Mouse (Mus musculus) forebrain, embryonic 13.5 days (tissue): ENCODE measurements at regions not wholly inside any gene's neighbourhood (a gene's known extent, or its start where the extent isn't known, plus 50 kb on each side); places are given as distances from the start of the nearest gene placed in this dataset.
A peak's percentile ranks its signal among the peaks of the same experiment; 100 is the strongest.

Source experiments
- ATAC-seq: fragments of 200-750 bp; cut with Nextera tagmentation; 2 replicates; pipeline ENCODE4 v1.8.0; 2017
- H3K27ac ChIP-seq: fragments of 300-500 bp; sonication (generic); 2 replicates; pipeline ENCODE4 v1.5.1; 2015; ENCODE audit warnings: inconsistent platforms, mild to moderate bottlenecking, moderate library complexity
- H3K27me3 ChIP-seq: fragments of 300-500 bp; sonication (generic); 2 replicates; pipeline ENCODE4 v1.6.1; 2015; ENCODE audit warnings: mild to moderate bottlenecking, inconsistent platforms
- H3K36me3 ChIP-seq: fragments of 300-500 bp; sonication (generic); 2 replicates; pipeline ENCODE4 v1.6.1; 2015; ENCODE audit warnings: mild to moderate bottlenecking, inconsistent platforms; ENCODE audit not compliant: poor library complexity, severe bottlenecking
- H3K4me1 ChIP-seq: fragments of 300-500 bp; sonication (generic); 2 replicates; pipeline ENCODE4 v1.6.1; 2015; ENCODE audit warnings: inconsistent platforms
- H3K4me2 ChIP-seq: fragments of 300-500 bp; sonication (generic); 2 replicates; pipeline ENCODE4 v1.6.1; 2015; ENCODE audit warnings: inconsistent platforms, mild to moderate bottlenecking, moderate library complexity
- H3K4me3 ChIP-seq: fragments of 300-500 bp; sonication (generic); 2 replicates; pipeline ENCODE4 v1.5.1; 2015; ENCODE audit warnings: mild to moderate bottlenecking, inconsistent platforms
- H3K9ac ChIP-seq: fragments of 300-500 bp; sonication (generic); 2 replicates; pipeline ENCODE4 v1.6.1; 2015; ENCODE audit warnings: mild to moderate bottlenecking, inconsistent platforms
- H3K9me3 ChIP-seq: fragments of 300-500 bp; sonication (generic); replicated peaks from 2 replicates; pipeline ENCODE4 v1.6.1; 2016; ENCODE audit warnings: inconsistent platforms
- WGBS: fragments of 180-500 bp; shearing (Covaris S2); methylation state at CpG from one replicate; pipeline ENCODE4 v1.1.7; 2015; 5-methylcytosine and 5-hydroxymethylcytosine counted together

DNA sequence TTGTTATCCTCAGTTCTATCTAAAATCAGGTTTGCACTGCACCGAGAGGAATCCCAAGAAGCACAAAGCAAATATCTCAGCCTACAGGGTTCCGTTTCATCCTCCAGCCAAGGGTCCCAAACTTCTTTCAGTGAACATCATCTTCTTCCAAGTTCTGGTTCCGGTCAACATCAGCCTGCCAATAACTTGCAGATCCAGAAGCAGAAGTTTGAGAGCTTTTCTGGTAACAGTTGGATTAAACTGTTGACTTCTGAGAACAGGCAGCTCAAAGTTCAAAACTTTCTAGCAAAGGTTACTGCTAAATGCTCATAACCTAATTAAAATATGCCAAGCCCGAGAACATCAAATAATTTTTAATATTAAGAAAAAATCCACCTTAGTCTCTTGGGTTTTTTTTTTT lies 237.0 kb upstream of the Gm37988 start:
- H3K27ac ChIP-seq: no peak overlapping the region
- no peaks in the 10 kb centered on the region for H3K4me1 ChIP-seq
- no peak overlapping the region for H3K9ac ChIP-seq
- WGBS: 88% methylated on average over 4 of the region's 4 CpGs
- H3K9me3 ChIP-seq: no peaks in the 10 kb centered on the region
- H3K4me3 ChIP-seq: no peak overlapping the region
- H3K36me3 ChIP-seq: no peaks in the 10 kb centered on the region
- H3K27me3 ChIP-seq: no peaks in the 10 kb centered on the region
- ATAC-seq: no peak
- H3K4me2 ChIP-seq: no peak overlapping the region

DNA sequence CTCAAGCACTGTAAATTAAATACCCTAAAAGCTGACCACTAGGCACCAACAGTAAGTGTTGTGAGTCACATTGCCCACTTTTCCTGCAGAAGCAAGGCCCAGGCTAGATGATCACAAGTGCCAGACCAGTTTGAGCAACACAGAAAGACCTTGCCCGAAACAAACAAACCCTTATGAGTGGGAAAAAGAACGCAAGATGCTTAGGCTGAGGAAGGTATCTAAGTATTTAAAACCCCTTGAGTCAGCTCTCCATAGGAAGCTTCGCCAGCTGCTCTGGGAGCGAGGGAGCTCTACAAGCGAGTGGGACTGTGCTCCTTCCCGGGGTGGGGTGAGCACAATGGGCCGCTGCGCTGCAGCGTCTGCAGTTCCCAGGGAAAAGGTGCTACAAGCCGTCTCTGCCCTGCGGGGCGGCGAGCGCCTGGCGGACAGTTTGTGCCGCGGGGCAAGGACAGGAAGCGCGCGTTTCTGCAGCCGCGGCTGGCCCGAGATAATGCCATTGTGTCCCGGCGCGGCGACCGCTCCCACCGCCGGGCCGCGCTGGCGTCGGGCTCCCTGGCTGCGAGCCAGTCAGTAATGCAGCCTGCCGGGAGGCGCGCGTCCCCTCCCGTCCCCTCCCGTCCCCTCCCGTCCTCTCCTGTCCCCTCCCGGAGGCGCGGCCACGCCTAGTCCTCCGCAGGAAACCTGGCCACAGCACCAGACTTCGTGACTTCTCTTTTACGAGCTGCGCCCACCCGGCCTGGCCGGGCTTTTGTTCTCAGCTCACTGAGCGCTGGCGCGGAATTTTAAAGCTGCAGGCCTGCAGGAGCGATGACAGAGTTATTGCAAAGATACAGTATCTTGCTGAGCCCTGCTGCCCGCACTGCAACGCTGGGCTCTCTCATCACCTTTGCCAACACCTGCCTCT lies 236.1 kb upstream of the Gm37988 start:
- Histone ChIP-seq H3K9ac (peak overlapping the region; percentile 83), H3K9me3 (no peaks in the 10 kb centered on the region), H3K4me1 (no peaks in the 10 kb centered on the region), H3K4me3 (peak overlapping the region; percentile 64), H3K27me3 (no peaks in the 10 kb centered on the region), H3K27ac (peak overlapping the region; percentile 85), H3K4me2 (peak overlapping the region; percentile 73), H3K36me3 (no peaks in the 10 kb centered on the region)
- ATAC-seq: peak; percentile 95
- WGBS: 0% methylated on average over 43 of the region's 58 CpGs

DNA sequence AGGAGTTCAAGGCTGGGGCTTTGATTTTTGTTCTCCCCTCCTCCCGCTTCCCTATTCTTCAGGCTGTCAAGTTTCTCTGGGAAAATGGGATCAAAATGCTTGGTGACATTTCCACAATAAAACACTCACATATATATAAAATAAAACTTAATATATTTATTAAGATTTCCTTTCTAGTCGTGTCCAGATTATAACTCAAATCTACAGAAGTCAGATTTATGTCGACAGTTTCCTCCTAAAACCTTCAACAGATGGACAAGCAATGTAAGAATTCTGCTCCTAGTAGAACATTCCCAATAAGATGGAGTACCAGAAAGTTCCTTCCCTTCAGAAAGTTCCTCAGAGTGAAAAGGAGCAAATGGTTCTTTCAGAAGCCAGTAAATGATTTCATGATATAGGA lies 235.4 kb upstream of the Gm37988 start:
- 0 out of 2 replicates have a peak overlapping the region, but pooled peaks have one; percentile 85 for H3K27ac ChIP-seq
- no peak for ATAC-seq
- H3K4me3 ChIP-seq: peak overlapping the region; percentile 64
- H3K4me1 ChIP-seq: no peaks in the 10 kb centered on the region
- no peaks in the 10 kb centered on the region for H3K36me3 ChIP-seq
- peak overlapping the region; percentile 73 for H3K4me2 ChIP-seq
- WGBS: 36% methylated on average over 3 of the region's 3 CpGs
- H3K27me3 ChIP-seq: no peaks in the 10 kb centered on the region
- H3K9ac ChIP-seq: peak overlapping the region; percentile 83
- no peaks in the 10 kb centered on the region for H3K9me3 ChIP-seq

DNA sequence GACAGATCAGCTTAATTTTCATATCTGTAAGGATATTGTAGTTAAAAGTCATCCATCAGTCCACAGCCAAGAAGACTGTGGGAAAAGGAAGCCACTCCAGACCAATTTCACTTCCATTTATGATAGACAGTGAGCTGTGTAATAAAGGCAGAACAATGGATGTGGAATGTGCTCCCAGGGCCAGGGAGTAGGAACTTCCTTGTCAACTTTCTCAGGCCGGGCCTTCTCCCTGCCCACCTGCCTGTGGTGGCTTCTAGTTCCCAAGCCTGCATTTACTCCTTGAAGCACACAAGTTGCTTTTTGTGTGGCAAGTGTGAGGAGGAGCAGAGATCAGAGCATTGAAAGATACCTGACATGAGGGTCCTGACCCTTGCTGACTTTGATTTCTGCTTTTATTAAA lies 233.6 kb upstream of the Gm37988 start:
- Histone ChIP-seq H3K36me3 (no peaks in the 10 kb centered on the region), H3K4me3 (no peak overlapping the region), H3K9ac (no peak overlapping the region), H3K27me3 (no peaks in the 10 kb centered on the region), H3K4me2 (no peak overlapping the region), H3K4me1 (no peaks in the 10 kb centered on the region), H3K27ac (no peak overlapping the region), H3K9me3 (no peaks in the 10 kb centered on the region)
- WGBS: 94% methylated on average over 1 of the region's 1 CpGs
- ATAC-seq: no peak

DNA sequence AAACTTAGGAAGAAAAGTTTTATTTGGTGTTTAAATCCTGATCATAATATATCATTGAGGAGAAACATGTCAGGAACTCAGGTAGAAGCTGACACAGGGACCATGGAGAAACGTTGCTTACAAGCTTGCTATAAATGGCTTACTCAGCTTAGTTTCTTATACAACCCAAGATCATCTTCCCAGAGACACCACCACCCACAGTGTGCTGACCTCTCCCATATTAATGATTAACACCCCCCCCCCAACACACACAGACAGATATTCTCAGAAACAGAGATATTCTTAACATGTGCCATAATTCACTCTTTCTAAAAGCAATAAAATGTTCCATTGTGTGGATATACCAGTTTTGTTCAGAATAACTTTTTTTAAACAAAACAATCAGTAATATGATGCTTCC lies 230.7 kb upstream of the Gm37988 start:
- Histone ChIP-seq H3K27ac (no peak overlapping the region), H3K27me3 (no peaks in the 10 kb centered on the region), H3K4me1 (no peaks in the 10 kb centered on the region), H3K4me3 (no peak overlapping the region), H3K9ac (no peak overlapping the region), H3K4me2 (no peak overlapping the region), H3K9me3 (no peaks in the 10 kb centered on the region), H3K36me3 (no peaks in the 10 kb centered on the region)
- no peak for ATAC-seq
- 82% methylated on average over 1 of the region's 1 CpGs for WGBS

DNA sequence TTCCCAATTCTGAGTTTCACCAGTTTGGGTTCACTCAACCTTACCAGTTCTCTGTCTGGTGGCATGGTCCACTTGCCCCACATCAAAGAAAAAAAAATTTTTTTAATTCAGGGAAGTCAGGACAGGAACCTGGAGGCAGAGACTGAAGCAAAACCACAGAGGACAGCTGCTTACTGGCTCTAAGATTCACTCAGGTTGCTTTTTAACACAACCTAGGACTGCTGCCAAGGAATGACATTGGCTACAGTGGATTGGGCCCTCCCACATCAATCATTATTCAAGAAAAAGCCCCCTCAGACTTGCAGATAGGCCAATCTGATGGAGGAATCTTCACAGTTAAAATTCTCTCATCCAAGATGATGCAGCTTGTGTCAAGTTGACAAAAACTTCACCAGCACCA lies 225.2 kb upstream of the Gm37988 start:
- no peaks in the 10 kb centered on the region for H3K36me3 ChIP-seq
- H3K4me1 ChIP-seq: no peaks in the 10 kb centered on the region
- H3K9me3 ChIP-seq: no peaks in the 10 kb centered on the region
- no peaks in the 10 kb centered on the region for H3K27me3 ChIP-seq
- H3K4me3 ChIP-seq: no peak overlapping the region
- H3K27ac ChIP-seq: no peak overlapping the region
- no peak overlapping the region for H3K9ac ChIP-seq
- no peak overlapping the region for H3K4me2 ChIP-seq
- ATAC-seq: no peak

DNA sequence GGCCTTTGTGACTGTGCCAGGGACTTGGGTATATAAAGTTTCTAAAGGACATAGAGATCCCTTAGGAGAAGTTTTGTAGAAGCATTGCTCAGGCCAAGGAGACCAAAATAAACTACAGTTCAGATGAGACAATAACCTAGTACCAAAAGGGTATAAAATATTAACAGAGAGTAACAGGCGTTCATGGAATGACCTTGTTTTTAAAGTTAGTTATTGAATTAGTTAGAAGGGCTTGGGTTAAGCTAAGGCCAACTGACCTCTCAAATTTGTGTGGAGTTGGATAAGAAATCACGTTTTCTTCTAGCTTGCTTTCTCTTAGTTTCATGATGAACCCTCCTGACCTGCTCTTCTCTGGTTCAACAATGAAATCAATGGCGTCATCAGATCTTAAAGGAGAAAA lies 209.8 kb upstream of the Gm37988 start:
- Histone ChIP-seq H3K9me3 (no peaks in the 10 kb centered on the region), H3K27ac (no peak overlapping the region), H3K4me1 (no peaks in the 10 kb centered on the region), H3K36me3 (no peaks in the 10 kb centered on the region), H3K9ac (no peak overlapping the region), H3K4me2 (no peak overlapping the region), H3K4me3 (no peak overlapping the region), H3K27me3 (no peaks in the 10 kb centered on the region)
- ATAC-seq: no peak
- WGBS: 84% methylated on average over 3 of the region's 3 CpGs

DNA sequence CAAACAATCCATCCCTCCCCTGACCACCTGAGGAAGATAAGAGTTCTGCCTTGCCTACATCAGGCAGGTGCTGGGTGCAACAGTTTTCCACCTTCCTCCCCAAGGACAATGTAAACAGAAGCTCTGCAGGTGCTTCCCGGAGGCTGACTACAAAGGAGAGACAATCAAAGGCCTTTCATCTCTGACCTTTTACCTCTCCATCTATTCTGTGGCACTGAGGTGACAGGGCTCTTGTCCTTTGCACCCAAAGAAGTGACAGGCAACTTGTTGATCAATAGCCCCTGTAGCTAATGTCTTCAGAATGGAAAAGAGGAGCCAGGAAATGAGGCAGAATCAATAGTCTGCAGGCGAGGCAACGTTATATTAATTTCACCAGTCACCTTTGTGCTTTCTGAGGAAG lies 209.3 kb upstream of the Gm37988 start:
- Histone ChIP-seq H3K9me3 (no peaks in the 10 kb centered on the region), H3K4me2 (no peak overlapping the region), H3K27ac (no peak overlapping the region), H3K36me3 (no peaks in the 10 kb centered on the region), H3K27me3 (no peaks in the 10 kb centered on the region), H3K4me3 (no peak overlapping the region), H3K4me1 (no peaks in the 10 kb centered on the region), H3K9ac (no peak overlapping the region)
- 59% methylated on average over 3 of the region's 3 CpGs for WGBS
- no peak for ATAC-seq

DNA sequence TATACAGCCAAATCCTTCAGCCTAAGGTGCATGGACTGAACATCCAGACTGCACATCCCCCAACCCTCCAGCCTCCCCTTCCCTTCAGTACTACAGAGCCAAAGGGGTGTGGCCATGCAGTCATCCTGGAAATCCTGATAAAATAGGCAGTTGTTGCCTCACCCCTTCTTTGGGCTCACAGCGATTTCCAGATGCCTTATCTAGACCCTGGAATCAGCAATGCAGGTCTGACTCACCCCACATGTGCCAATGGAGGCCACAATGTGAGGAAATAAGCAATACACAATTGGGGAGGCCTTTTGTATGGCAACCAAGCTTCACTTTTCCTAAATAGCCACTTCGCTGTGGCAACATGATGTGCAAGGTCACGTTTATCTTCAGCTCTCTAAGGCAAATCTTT lies 205.3 kb upstream of the Gm37988 start:
- H3K4me2 ChIP-seq: no peak overlapping the region
- H3K36me3 ChIP-seq: no peaks in the 10 kb centered on the region
- H3K27ac ChIP-seq: no peak overlapping the region
- ATAC-seq: no peak
- no peak overlapping the region for H3K4me3 ChIP-seq
- 83% methylated on average over 3 of the region's 3 CpGs for WGBS
- no peaks in the 10 kb centered on the region for H3K9me3 ChIP-seq
- H3K27me3 ChIP-seq: no peaks in the 10 kb centered on the region
- no peaks in the 10 kb centered on the region for H3K4me1 ChIP-seq
- H3K9ac ChIP-seq: no peak overlapping the region

DNA sequence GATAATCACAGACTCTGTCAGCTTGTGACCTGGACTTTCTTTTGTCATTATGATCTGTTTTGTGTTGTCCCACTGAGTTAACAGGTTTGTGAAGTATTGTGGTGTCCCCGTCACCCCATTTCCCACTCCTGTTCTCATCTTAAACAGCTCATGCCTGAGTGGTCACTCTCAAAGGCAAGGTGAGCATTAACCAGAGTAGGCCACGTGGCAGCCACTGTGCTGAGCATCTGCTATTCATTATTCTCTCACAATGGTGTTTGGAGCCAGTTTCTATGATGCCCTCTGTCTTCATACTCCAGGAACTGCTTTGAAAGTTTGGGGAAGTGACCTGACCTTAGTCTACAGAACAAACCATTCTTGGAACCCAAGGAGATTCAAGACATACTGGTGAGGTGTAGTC lies 198.9 kb upstream of the Gm37988 start:
- H3K4me2 ChIP-seq: no peak overlapping the region
- ATAC-seq: no peak
- H3K9ac ChIP-seq: no peak overlapping the region
- H3K27me3 ChIP-seq: no peaks in the 10 kb centered on the region
- no peaks in the 10 kb centered on the region for H3K9me3 ChIP-seq
- no peak overlapping the region for H3K27ac ChIP-seq
- no peaks in the 10 kb centered on the region for H3K4me1 ChIP-seq
- no peak overlapping the region for H3K4me3 ChIP-seq
- WGBS: 29% methylated on average over 2 of the region's 2 CpGs
- H3K36me3 ChIP-seq: no peaks in the 10 kb centered on the region

DNA sequence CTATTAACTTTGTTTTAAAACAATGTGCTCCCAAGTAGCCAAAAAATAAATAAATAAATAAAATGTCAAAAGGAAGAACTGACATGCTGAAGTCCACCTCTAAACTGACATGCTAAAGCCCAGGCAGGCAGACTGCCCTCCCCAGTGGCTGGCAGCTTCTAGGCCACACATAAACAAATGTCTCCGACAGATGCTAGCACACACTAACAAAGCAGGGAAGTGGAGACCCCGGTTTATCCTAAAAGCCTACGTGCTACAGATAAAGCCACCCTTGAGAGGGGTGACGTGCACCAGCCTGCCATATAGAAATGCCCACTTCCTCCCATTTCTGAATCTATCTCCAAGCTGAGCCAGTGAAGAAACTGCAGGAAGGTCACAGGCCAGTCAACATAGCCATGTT lies 194.4 kb upstream of the Gm37988 start:
- WGBS: 82% methylated on average over 4 of the region's 4 CpGs
- Histone ChIP-seq H3K27ac (no peak overlapping the region), H3K9ac (no peak overlapping the region)

DNA sequence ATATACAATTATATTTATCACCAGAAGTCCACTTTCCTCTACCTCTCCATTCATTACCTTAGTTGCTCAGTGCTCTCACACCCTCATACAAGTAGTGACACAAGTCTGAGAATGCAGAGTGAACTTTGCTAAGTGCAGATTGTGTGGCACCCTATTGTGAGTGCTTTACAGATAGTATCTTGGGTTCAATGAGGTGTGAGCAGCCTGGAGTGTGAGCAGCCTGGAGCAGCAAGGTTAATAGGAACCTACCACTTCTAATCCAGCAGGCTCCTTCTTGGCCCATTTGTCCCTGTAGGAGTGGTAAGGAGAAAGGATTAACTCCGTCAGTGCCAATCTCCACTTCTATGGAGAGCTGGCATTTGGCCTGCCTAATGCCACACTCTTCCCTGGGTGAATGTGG lies 192.4 kb upstream of the Gm37988 start:
- no peaks in the 10 kb centered on the region for H3K27me3 ChIP-seq
- H3K36me3 ChIP-seq: no peaks in the 10 kb centered on the region
- WGBS: 90% methylated on average over 1 of the region's 1 CpGs
- no peaks in the 10 kb centered on the region for H3K4me1 ChIP-seq
- H3K4me2 ChIP-seq: no peak overlapping the region
- no peak for ATAC-seq
- no peak overlapping the region for H3K4me3 ChIP-seq
- H3K9me3 ChIP-seq: no peaks in the 10 kb centered on the region
- no peak overlapping the region for H3K9ac ChIP-seq
- no peak overlapping the region for H3K27ac ChIP-seq

More for the DNA sequence above, 194.4 kb upstream of the Gm37988 start:
- H3K27me3 ChIP-seq: no peaks in the 10 kb centered on the region
- no peaks in the 10 kb centered on the region for H3K4me1 ChIP-seq
- H3K36me3 ChIP-seq: no peaks in the 10 kb centered on the region
- H3K4me2 ChIP-seq: no peak overlapping the region
- H3K9me3 ChIP-seq: no peaks in the 10 kb centered on the region
- no peak for ATAC-seq
- no peak overlapping the region for H3K4me3 ChIP-seq

DNA sequence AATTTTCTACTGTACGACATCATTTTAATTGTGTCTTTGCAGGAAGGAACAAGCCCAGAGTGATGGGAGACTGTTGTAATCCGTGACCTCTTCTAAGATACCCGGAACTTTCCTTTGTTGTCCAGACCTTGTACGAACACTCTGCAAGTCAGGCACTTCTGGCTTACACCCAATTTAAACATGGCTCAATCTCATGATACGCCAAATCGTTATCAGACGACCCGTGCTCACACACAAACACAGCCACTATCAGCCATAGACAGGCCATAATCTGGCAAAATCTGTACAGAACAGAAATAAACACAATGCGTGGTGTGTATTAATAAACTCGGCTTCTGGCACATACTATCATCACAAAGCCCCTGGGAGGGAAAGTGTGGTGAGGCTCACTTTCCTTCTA lies 190.2 kb upstream of the Gm37988 start:
- H3K27me3 ChIP-seq: no peaks in the 10 kb centered on the region
- WGBS: 84% methylated on average over 10 of the region's 10 CpGs
- H3K36me3 ChIP-seq: no peaks in the 10 kb centered on the region
- H3K9ac ChIP-seq: no peak overlapping the region
- no peak overlapping the region for H3K4me2 ChIP-seq
- ATAC-seq: no peak
- no peak overlapping the region for H3K27ac ChIP-seq
- H3K4me1 ChIP-seq: no peaks in the 10 kb centered on the region
- no peaks in the 10 kb centered on the region for H3K9me3 ChIP-seq
- no peak overlapping the region for H3K4me3 ChIP-seq
